Mouse (Mus musculus) lung, adult 2 months (tissue): Measurements from ENCODE around the gene Duox2.

ENCODE experiments used
- CTCF ChIP-seq: fragments of 200-500 bp; IDR thresholded peaks from 2 replicates; pipeline ENCODE4 v1.5.1; 2011; ENCODE audit warnings: mild to moderate bottlenecking, low read length, control low read depth; ENCODE audit not compliant: insufficient read depth
- POLR2A ChIP-seq: fragments of 200-500 bp; IDR thresholded peaks from 2 replicates; pipeline ENCODE4 v1.6.1; 2011; ENCODE audit warnings: low read depth, mild to moderate bottlenecking, control low read depth, low read length, borderline replicate concordance; ENCODE audit errors: extremely low read depth

DNA sequence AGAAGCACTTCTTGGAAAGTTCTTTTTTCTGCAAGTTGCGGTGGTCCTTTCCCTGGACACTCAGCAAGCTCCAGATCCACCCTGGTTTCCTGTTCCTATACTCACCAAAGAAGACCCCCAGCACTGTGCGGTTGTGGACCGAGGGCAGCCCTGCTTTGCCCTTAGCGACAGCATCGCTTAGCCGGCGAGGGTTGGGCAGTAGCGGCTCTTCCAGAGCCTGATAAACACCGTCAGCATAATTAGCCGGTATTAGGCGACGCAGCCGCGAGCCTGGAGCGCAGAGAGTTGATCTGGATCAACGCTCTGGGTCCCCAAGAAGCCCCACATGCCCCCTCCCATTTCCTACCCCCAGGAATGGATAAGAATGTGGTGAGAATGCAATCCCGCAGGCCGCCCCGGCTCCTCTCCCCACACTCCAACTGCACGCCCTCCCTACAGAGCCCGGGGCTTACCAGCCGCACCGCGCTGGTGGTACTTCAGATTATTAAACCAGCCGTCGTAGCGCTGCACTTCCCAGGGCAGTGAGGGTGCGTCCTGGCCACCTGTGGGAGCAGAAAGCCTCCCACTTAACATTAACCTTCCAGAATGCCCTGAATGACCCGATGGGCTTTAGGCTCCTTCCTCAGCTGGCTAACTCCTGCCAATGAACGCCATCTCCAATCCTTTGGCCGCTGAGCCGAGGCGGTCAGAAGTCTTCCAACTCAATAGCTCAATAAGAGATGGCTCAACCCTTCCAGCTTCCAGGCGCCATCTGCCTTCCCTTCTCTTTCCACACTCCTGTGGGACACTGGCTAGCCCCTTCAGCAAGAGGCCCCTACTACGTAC, 766 bp downstream of the Duox2 start:
- TF ChIP-seq CTCF, result no peak
- no peak for TF ChIP-seq POLR2A
